Mouse (Mus musculus): ENCODE results near the gene Pde4dip. TPM values are rescaled to one million over a fixed set of nuclear protein-coding genes. Genes with fewer than 3 reads are reported as not detected.

Gene Pde4dip
- 0.96 and 1.5 TPM in 2 replicates for total RNA-seq (2014; fragmentation: Nextera tagmentation)
- total RNA-seq (2017) = 1.2 and 3.4 TPM in 2 replicates

GRCm38 (mm10) chr3:97888168-97888901, at the start of gene Pde4dip:
Gene Pde4dip, minus strand, starts transcription at chr3:97888707.
- ATAC-seq (replicated peaks; ENCODE audit: low FRiP score, low TSS enrichment, poor library complexity, severe bottlenecking) = peak; percentile 45; the same call in 1 of the 2 replicates

- 0 out of 2 replicates have a peak, but pooled peaks have one; percentile 6 for ATAC-seq (replicated peaks; ENCODE audit: low FRiP score, low TSS enrichment, poor library complexity, severe bottlenecking)
Observed at GRCm38 (mm10) chr3:97937945-97938266, 49.4 kb upstream of the Pde4dip start.

GRCm38 (mm10) chr3:97937068-97937944, 48.8 kb upstream of the Pde4dip start:
- ATAC-seq (replicated peaks; ENCODE audit: low FRiP score, low TSS enrichment, poor library complexity, severe bottlenecking) = peak; percentile 48

GRCm38 (mm10) chr3:97934331-97935300, 46.1 kb upstream of the Pde4dip start:
- no peak for ATAC-seq (replicated peaks; ENCODE audit: low FRiP score, low TSS enrichment, poor library complexity, severe bottlenecking)

- ATAC-seq (replicated peaks; ENCODE audit: low FRiP score, low TSS enrichment, poor library complexity, severe bottlenecking) = no peak
Observed at GRCm38 (mm10) chr3:97933811-97934210, 45.3 kb upstream of the Pde4dip start.

GRCm38 (mm10) chr3:97933251-97933650, 44.7 kb upstream of the Pde4dip start:
- no peak for ATAC-seq (replicated peaks; ENCODE audit: low FRiP score, low TSS enrichment, poor library complexity, severe bottlenecking)

GRCm38 (mm10) chr3:97932771-97933170, 44.3 kb upstream of the Pde4dip start:
- no peak for ATAC-seq (replicated peaks; ENCODE audit: low FRiP score, low TSS enrichment, poor library complexity, severe bottlenecking)

GRCm38 (mm10) chr3:97932131-97932530, 43.6 kb upstream of the Pde4dip start:
- peak; percentile 4; the same call in 1 of the 2 replicates for ATAC-seq (replicated peaks; ENCODE audit: low FRiP score, low TSS enrichment, poor library complexity, severe bottlenecking)

GRCm38 (mm10) chr3:97931310-97931885, 42.9 kb upstream of the Pde4dip start:
- ATAC-seq (replicated peaks; ENCODE audit: low FRiP score, low TSS enrichment, poor library complexity, severe bottlenecking) = no peak

GRCm38 (mm10) chr3:97930787-97931158, 42.3 kb upstream of the Pde4dip start:
- no peak for ATAC-seq (replicated peaks; ENCODE audit: low FRiP score, low TSS enrichment, poor library complexity, severe bottlenecking)

GRCm38 (mm10) chr3:97930141-97930786, 41.8 kb upstream of the Pde4dip start:
- ATAC-seq (replicated peaks; ENCODE audit: low FRiP score, low TSS enrichment, poor library complexity, severe bottlenecking) = no peak

GRCm38 (mm10) chr3:97928968-97929858, 40.7 kb upstream of the Pde4dip start:
- peak; percentile 57 for ATAC-seq (replicated peaks; ENCODE audit: low FRiP score, low TSS enrichment, poor library complexity, severe bottlenecking)

- no peak for ATAC-seq (replicated peaks; ENCODE audit: low FRiP score, low TSS enrichment, poor library complexity, severe bottlenecking)
Observed at GRCm38 (mm10) chr3:97927322-97927721, 38.8 kb upstream of the Pde4dip start.

- no peak for ATAC-seq (replicated peaks; ENCODE audit: low FRiP score, low TSS enrichment, poor library complexity, severe bottlenecking)
Observed at GRCm38 (mm10) chr3:97925246-97925645, 36.7 kb upstream of the Pde4dip start.

GRCm38 (mm10) chr3:97918885-97919550, 30.5 kb upstream of the Pde4dip start:
- no peak for ATAC-seq (replicated peaks; ENCODE audit: low FRiP score, low TSS enrichment, poor library complexity, severe bottlenecking)

- ATAC-seq (replicated peaks; ENCODE audit: low FRiP score, low TSS enrichment, poor library complexity, severe bottlenecking) = no peak; the same call in 1 of the 2 replicates
Observed at GRCm38 (mm10) chr3:97915081-97915480, 26.6 kb upstream of the Pde4dip start.

- ATAC-seq (replicated peaks; ENCODE audit: low FRiP score, low TSS enrichment, poor library complexity, severe bottlenecking) = no peak
Observed at GRCm38 (mm10) chr3:97911093-97911492, 22.6 kb upstream of the Pde4dip start.

Data from megakaryocyte-erythroid progenitor cell, adult 5-6 weeks (primary cell).